Mouse (Mus musculus): ENCODE measurements at regions not wholly inside any gene's neighbourhood (a gene's known extent, or its start where the extent isn't known, plus 50 kb on each side); places are given as distances from the start of the nearest gene placed in this dataset.
A peak's percentile ranks its signal among the peaks of the same experiment; 100 is the strongest.

DNA sequence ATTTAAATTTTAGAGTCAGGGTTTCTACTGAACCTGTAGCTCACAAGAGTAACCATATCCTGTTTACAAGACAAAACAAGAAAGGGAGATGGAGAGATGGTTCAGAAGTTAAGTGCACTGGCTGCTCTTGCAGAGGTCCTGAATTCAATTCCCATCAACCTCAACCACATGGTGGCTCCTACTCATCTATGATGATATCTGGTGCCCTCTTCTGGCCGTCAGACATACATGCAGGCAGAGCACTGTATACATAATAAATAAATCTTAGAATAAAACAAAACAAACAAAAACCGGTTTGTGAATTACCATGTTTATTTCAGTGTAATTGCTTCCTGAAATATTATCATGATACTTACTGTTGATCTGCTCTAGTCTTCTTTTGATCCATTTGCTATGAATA lies 845.4 kb downstream of the Pcdh18 start:
- DNase-seq (ENCODE audit: low spot score in 2 of 2) = no peak
- TF ChIP-seq CTCF (conservative IDR thresholded peaks at IDR 0.05) = peak; percentile 63
- H3K4me3 ChIP-seq = no peak overlapping the region
- H3K27ac ChIP-seq = no peak overlapping the region

DNA sequence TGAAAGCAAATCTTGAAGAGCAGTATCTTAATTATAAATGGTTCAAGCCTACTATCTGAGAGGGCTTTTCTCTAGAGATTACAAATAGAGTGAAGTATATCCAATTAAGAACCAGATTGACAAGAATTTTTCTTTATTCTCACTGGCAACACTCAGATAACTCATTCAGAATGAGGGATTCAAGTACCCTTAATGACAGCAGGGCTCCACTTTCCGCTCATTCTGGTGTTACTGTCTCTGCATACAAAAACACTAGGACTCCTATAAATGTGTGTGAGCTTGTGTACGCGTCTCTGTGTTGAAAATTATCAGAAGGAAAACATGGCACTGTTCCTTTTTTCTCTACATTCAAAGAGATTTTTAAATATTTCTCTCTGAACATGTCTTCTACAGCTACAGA lies 866.7 kb downstream of the Pcdh18 start:
- DNase-seq (ENCODE audit: low spot score in 2 of 2) = no peak
- TF ChIP-seq CTCF (conservative IDR thresholded peaks at IDR 0.05) = no peak
- Histone ChIP-seq H3K4me3 (no peak overlapping the region), H3K27ac (no peak overlapping the region)

DNA sequence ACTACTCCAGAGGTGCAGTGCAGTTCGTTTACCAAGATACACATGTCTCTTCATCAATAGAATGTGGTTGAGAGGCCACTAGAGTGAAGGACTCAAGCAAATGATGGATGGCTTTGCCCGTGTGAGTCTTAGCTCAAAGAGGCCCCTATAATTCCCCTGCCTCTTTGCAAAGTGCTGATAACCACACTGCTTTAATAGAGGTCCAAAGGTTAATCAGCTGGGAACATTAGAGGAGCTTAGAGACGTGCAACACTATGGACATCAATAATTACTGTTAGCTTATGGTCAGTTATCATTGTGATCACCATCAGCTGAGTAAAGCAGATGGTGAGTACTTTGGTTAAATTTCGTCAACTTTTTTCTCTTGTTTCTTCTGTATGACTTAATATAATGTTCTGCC lies 869.2 kb downstream of the Pcdh18 start:
- no peak for TF ChIP-seq CTCF (conservative IDR thresholded peaks at IDR 0.05)
- no peak for DNase-seq (ENCODE audit: low spot score in 2 of 2)
- H3K4me3 ChIP-seq = no peak overlapping the region
- no peak overlapping the region for H3K27ac ChIP-seq

DNA sequence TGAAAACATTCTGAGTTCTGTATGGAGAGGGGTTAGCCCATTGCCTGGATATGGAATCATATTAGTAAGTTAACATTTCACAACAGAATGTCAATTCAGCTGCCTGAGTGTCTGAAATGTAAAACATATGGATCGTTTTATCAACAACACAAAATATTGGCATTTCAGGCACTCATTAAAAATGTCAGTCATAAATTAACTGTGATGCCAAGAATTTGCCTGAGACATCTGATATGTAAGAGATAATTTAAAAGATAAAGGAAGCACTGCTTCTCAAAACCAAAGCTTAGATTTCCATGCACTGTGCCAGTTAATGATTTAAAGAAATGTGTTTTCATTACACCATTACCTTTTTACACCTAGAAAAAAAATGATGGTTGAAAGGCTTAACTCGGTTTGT lies 887.6 kb downstream of the Pcdh18 start:
- TF ChIP-seq CTCF (conservative IDR thresholded peaks at IDR 0.05) = no peak
- Histone ChIP-seq H3K4me3 (no peak overlapping the region), H3K27ac (no peak overlapping the region)
- peak in 1 of 2 experiments; percentile 1 for DNase-seq (ENCODE audit: low spot score in 2 of 2)

DNA sequence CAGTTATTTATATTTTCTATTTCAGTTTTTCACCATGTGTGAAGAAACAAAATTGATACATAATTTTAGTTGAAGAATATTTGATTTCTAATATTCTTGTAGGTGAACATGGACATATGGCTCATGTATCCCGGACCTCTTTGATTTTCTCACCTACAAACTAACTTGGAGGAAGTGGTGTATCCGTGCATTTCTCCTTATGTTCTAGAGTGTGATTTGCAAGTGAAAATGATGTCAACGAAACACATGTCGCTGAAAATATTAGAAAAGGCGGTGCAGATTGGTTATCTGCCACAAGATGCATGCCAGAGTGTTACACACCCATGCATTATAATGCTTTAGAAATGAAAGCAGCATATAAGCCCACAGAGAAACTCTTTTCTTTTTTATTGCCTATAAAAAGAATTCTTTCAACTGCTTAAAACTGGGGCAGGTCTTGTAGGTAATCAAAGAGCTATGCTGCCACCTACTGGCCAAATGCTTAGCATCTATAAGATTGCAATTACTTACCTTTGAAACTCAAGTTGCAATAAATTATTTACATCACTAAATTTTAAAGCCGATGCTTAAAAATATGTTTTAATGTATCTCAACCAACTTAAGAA lies 911.0 kb downstream of the Pcdh18 start:
- Histone ChIP-seq H3K4me3 (peak overlapping the region; percentile 44), H3K27ac (no peak overlapping the region)
- TF ChIP-seq CTCF (conservative IDR thresholded peaks at IDR 0.05) = peak; percentile 92
- DNase-seq (ENCODE audit: low spot score in 2 of 2) = peak; percentile 51 to 70

DNA sequence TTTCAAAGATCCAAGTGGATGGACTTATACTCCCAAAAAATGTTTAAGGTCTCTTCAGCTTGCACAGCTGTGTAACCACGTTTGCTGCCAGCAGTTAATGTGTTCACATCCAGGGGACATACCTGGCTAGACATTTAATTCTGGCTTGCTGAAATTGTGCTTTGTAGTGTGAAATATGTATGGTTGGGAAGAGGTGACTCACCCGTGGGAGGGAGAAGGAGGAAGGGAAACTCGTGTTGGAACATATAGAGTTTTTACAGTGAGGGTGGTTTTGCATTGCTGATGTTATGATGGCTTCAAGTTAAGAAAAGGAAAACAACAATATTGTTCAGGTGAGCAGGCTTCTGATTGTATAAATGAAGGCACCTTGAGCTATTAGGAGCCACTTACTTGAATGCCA lies 916.4 kb downstream of the Pcdh18 start:
- no peak for TF ChIP-seq CTCF (conservative IDR thresholded peaks at IDR 0.05)
- no peak for DNase-seq (ENCODE audit: low spot score in 2 of 2)
- Histone ChIP-seq H3K27ac (no peak overlapping the region), H3K4me3 (no peak overlapping the region)

DNA sequence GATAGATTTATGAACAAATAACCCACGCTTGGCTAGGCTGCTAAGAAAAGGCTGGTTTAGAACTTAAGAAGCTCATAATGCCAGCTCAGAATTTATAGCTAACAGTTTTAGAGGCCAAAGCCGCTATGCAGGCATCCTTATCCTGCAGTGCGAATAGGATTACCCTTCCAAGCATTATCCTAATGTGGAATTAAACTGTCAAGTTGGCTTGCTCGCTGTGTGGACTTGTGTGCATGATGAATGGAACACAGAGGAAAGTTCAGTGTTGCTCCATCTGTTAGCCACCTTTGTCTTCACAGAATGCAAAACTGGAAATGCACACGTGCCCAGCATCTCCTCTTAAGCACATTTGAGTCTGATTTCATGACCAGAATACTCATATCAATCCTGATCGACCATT lies 933.8 kb downstream of the Pcdh18 start:
- no peak overlapping the region for H3K27ac ChIP-seq
- TF ChIP-seq CTCF (conservative IDR thresholded peaks at IDR 0.05) = no peak
- no peak overlapping the region for H3K4me3 ChIP-seq
- DNase-seq (ENCODE audit: low spot score in 2 of 2) = no peak

DNA sequence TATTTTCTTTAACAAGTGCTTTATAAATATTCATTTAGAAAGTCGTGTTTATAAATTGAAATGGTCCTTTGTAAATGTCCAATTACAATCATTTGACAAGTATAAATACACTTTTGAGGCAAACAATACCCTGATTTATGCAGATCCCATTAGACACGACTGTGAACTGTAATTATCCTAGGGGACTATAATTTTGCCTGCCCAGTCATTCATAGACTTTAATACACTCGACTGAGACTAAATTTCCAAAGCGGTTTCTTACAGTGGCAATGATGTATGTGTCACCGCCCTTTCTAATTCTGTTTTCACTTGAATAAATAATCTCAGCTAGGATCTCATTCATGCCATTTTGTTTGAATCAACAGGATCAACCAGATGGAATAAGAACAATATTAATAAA lies 952.7 kb downstream of the Pcdh18 start:
- Histone ChIP-seq H3K4me3 (no peak overlapping the region), H3K27ac (no peak overlapping the region)
- TF ChIP-seq CTCF (conservative IDR thresholded peaks at IDR 0.05) = no peak
- no peak for DNase-seq (ENCODE audit: low spot score in 2 of 2)

DNA sequence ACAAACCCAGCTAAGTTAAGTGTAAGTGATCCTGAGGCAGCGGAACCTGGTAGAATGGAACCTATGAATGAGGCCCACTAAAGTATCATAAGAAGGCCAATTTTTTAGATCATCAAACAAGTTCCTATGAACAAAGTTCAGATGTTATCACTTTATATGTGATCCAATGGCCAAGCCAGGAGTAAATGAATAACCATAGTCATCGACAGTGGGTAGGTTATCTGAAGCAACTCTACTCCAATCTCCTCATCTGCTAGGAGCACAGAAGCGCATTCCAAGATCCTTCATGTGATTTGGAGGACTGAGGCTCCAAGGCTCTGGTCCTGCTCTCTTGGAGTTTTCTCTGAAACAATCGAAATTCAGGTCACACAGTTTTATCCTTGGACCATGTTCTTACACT lies 985.4 kb downstream of the Pcdh18 start:
- Histone ChIP-seq H3K4me3 (no peak overlapping the region), H3K27ac (no peak overlapping the region)
- no peak for TF ChIP-seq CTCF (conservative IDR thresholded peaks at IDR 0.05)
- no peak for DNase-seq (ENCODE audit: low spot score in 2 of 2)
